Mouse (Mus musculus) erythroblast, embryonic 14.5 days (primary cell): ENCODE data around the gene Lmntd1. TPM values are rescaled to one million over a fixed set of nuclear protein-coding genes. Genes with fewer than 3 reads are reported as not detected.

Experiments used
- H3K27me3 ChIP-seq: 2 replicates; pipeline ENCODE4 v1.6.1; 2012; ENCODE audit warnings: inconsistent platforms; ENCODE audit not compliant: control insufficient read depth
- H3K36me3 ChIP-seq: 2 replicates; pipeline ENCODE4 v1.6.1; 2012; ENCODE audit warnings: mild to moderate bottlenecking, inconsistent platforms; ENCODE audit not compliant: control insufficient read depth
- H3K4me1 ChIP-seq: 2 replicates; pipeline ENCODE4 v1.6.1; 2012; ENCODE audit warnings: inconsistent platforms; ENCODE audit not compliant: control insufficient read depth
- H3K4me3 ChIP-seq: replicated peaks from 2 replicates; pipeline ENCODE3; 2012; ENCODE audit warnings: moderate library complexity, mild to moderate bottlenecking, inconsistent platforms
- H3K9me3 ChIP-seq: 2 replicates; pipeline ENCODE4 v1.6.1; 2012; ENCODE audit warnings: low read length, inconsistent platforms, mixed read lengths; ENCODE audit not compliant: control insufficient read depth
- GATA1 ChIP-seq: IDR thresholded peaks from 2 replicates; pipeline ENCODE4 v1.6.1; 2012; ENCODE audit warnings: low read length, inconsistent platforms, mixed read lengths
- TAL1 ChIP-seq: IDR thresholded peaks from 3 replicates; pipeline ENCODE4 v1.6.1; 2012; ENCODE audit warnings: low read length, inconsistent platforms, mixed read lengths
- polyA plus RNA-seq: library from polyadenylated mRNA; stranded (reverse); fragments of >175 nt; gene quantifications from 2 replicates; pipeline ENCODE4 v1.2.3, GENCODE M21; 2012

Gene Lmntd1
- polyA plus RNA-seq = not detected in 2 replicates

- Histone ChIP-seq H3K4me1 (no peaks in the 10 kb centered on the region), H3K9me3 (peaks cover 7% of the 10 kb centered on the region), H3K36me3 (no peaks in the 10 kb centered on the region), H3K4me3 (no peak within 1 kb of the TSS), H3K27me3 (no peaks in the 10 kb centered on the region)
- TF ChIP-seq TAL1 (no peak), GATA1 (no peak)
Observed at GRCm38 (mm10) chr6:145614219-145614618, at the start of gene Lmntd1. Lmntd1 (minus strand) TSS chr6:145614319.

GRCm38 (mm10) chr6:145660943-145661342, 46.8 kb upstream of the Lmntd1 start:
- Histone ChIP-seq H3K4me1 (no peaks in the 10 kb centered on the region), H3K36me3 (no peaks in the 10 kb centered on the region), H3K4me3 (no peak overlapping the region), H3K9me3 (peaks cover 8% of the 10 kb centered on the region), H3K27me3 (no peaks in the 10 kb centered on the region)
- TF ChIP-seq GATA1 = no peak
- no peak for TF ChIP-seq TAL1

- H3K9me3 ChIP-seq = peaks cover 15% of the 10 kb centered on the region
Observed at GRCm38 (mm10) chr6:145659116-145659515, 45.0 kb upstream of the Lmntd1 start.

GRCm38 (mm10) chr6:145656740-145657591, 42.8 kb upstream of the Lmntd1 start:
- no peaks in the 10 kb centered on the region for H3K27me3 ChIP-seq
- no peak overlapping the region for H3K4me3 ChIP-seq
- no peaks in the 10 kb centered on the region for H3K4me1 ChIP-seq
- peaks cover 15% of the 10 kb centered on the region for H3K9me3 ChIP-seq
- TF ChIP-seq TAL1 (no peak), GATA1 (no peak)
- no peaks in the 10 kb centered on the region for H3K36me3 ChIP-seq

More at GRCm38 (mm10) chr6:145659116-145659515, 45.0 kb upstream of the Lmntd1 start:
- Histone ChIP-seq H3K4me3 (no peak overlapping the region), H3K27me3 (no peaks in the 10 kb centered on the region), H3K36me3 (no peaks in the 10 kb centered on the region), H3K4me1 (no peaks in the 10 kb centered on the region)
- TF ChIP-seq GATA1 (no peak), TAL1 (no peak)

- Histone ChIP-seq H3K4me3 (no peak overlapping the region), H3K9me3 (peaks cover 20% of the 10 kb centered on the region), H3K4me1 (no peaks in the 10 kb centered on the region), H3K27me3 (no peaks in the 10 kb centered on the region), H3K36me3 (no peaks in the 10 kb centered on the region)
- TF ChIP-seq TAL1 (no peak), GATA1 (no peak)
Observed at GRCm38 (mm10) chr6:145655678-145656077, 41.6 kb upstream of the Lmntd1 start.

GRCm38 (mm10) chr6:145654062-145654836, 40.1 kb upstream of the Lmntd1 start:
- Histone ChIP-seq H3K4me3 (no peak overlapping the region), H3K36me3 (no peaks in the 10 kb centered on the region), H3K9me3 (peaks cover 26% of the 10 kb centered on the region), H3K4me1 (no peaks in the 10 kb centered on the region), H3K27me3 (no peaks in the 10 kb centered on the region)
- no peak for TF ChIP-seq GATA1
- TF ChIP-seq TAL1 = no peak

- no peak overlapping the region for H3K4me3 ChIP-seq
- peaks cover 26% of the 10 kb centered on the region for H3K9me3 ChIP-seq
- H3K27me3 ChIP-seq = no peaks in the 10 kb centered on the region
- H3K4me1 ChIP-seq = no peaks in the 10 kb centered on the region
- no peak for TF ChIP-seq TAL1
- TF ChIP-seq GATA1 = no peak
- H3K36me3 ChIP-seq = no peaks in the 10 kb centered on the region
Observed at GRCm38 (mm10) chr6:145653626-145654025, 39.5 kb upstream of the Lmntd1 start.

GRCm38 (mm10) chr6:145652986-145653385, 38.9 kb upstream of the Lmntd1 start:
- no peaks in the 10 kb centered on the region for H3K27me3 ChIP-seq
- no peak overlapping the region for H3K4me3 ChIP-seq
- H3K36me3 ChIP-seq = no peaks in the 10 kb centered on the region
- H3K9me3 ChIP-seq = peaks cover 26% of the 10 kb centered on the region
- TF ChIP-seq GATA1 = no peak
- no peak for TF ChIP-seq TAL1
- no peaks in the 10 kb centered on the region for H3K4me1 ChIP-seq

GRCm38 (mm10) chr6:145651976-145652375, 37.9 kb upstream of the Lmntd1 start:
- no peaks in the 10 kb centered on the region for H3K36me3 ChIP-seq
- H3K9me3 ChIP-seq = peaks cover 24% of the 10 kb centered on the region
- H3K27me3 ChIP-seq = no peaks in the 10 kb centered on the region
- no peaks in the 10 kb centered on the region for H3K4me1 ChIP-seq
- no peak overlapping the region for H3K4me3 ChIP-seq
- TF ChIP-seq GATA1 (no peak), TAL1 (no peak)
